Mouse (Mus musculus) midbrain, embryonic 15.5 days (tissue): Measurements from ENCODE around the gene Ebf1. TPM values are rescaled to one million over a fixed set of nuclear protein-coding genes. Genes with fewer than 3 reads are reported as not detected.

Experiments used
- ATAC-seq: fragments of 200-750 bp; cut with Nextera tagmentation; replicated peaks from 2 replicates; pipeline ENCODE4 v1.8.0; 2017; ENCODE audit warnings: moderate TSS enrichment
- H3K27ac ChIP-seq: fragments of 300-500 bp; sonication (generic); 2 replicates; pipeline ENCODE4 v1.5.1; 2015; ENCODE audit warnings: mild to moderate bottlenecking, inconsistent platforms
- H3K27me3 ChIP-seq: fragments of 300-500 bp; sonication (generic); replicated peaks from 2 replicates; pipeline ENCODE4 v1.6.1; 2015; ENCODE audit warnings: inconsistent platforms
- H3K36me3 ChIP-seq: fragments of 300-500 bp; sonication (generic); replicated peaks from 2 replicates; pipeline ENCODE4 v1.6.1; 2015; ENCODE audit warnings: inconsistent platforms
- H3K4me1 ChIP-seq: fragments of 300-500 bp; sonication (generic); 2 replicates; pipeline ENCODE4 v1.6.1; 2015; ENCODE audit warnings: inconsistent platforms
- H3K4me2 ChIP-seq: fragments of 300-500 bp; sonication (generic); 2 replicates; pipeline ENCODE4 v1.6.1; 2015; ENCODE audit warnings: inconsistent platforms, mild to moderate bottlenecking, moderate library complexity
- H3K4me3 ChIP-seq: fragments of 300-500 bp; sonication (generic); 2 replicates; pipeline ENCODE4 v1.5.1; 2015; ENCODE audit warnings: mild to moderate bottlenecking, inconsistent platforms
- H3K9ac ChIP-seq: fragments of 300-500 bp; sonication (generic); 2 replicates; pipeline ENCODE4 v1.6.1; 2015; ENCODE audit warnings: mild to moderate bottlenecking, inconsistent platforms
- H3K9me3 ChIP-seq: fragments of 300-500 bp; sonication (generic); 2 replicates; pipeline ENCODE4 v1.6.1; 2016; ENCODE audit warnings: inconsistent platforms
- WGBS: fragments of 180-500 bp; shearing (Covaris S2); methylation state at CpG from one replicate; pipeline ENCODE4 v1.1.7; 2015; ENCODE audit warnings: mixed read lengths; 5-methylcytosine and 5-hydroxymethylcytosine counted together
- polyA plus RNA-seq: library from polyadenylated mRNA; unstranded; fragments of >200 nt; fragmentation: Nextera tagmentation; extraction: Ambion mirVana; gene quantifications from 2 replicates; pipeline ENCODE4 v1.2.1, GENCODE M21; 2015

Ebf1 gene
- polyA plus RNA-seq, 1 experiment from 2014 or later, result 68.9 TPM

- ATAC-seq, result no peak
- Histone ChIP-seq H3K4me2 (no peak overlapping the region), H3K27ac (no peak overlapping the region), H3K4me3 (no peak overlapping the region), H3K27me3 (no peaks in the 10 kb centered on the region), H3K9me3 (no peaks in the 10 kb centered on the region), H3K36me3 (no peaks in the 10 kb centered on the region; the same call in 1 of the 2 replicates), H3K9ac (no peak overlapping the region), H3K4me1 (peaks cover 17% of the 10 kb centered on the region)
- 94% methylated on average over 4 of the region's 4 CpGs for WGBS
Observed at GRCm38 (mm10) chr11:44894798-44895197, 277.7 kb downstream of the Ebf1 start.

- H3K9me3 ChIP-seq, result no peaks in the 10 kb centered on the region
- no peak overlapping the region for H3K27ac ChIP-seq
- H3K4me2 ChIP-seq, result no peak overlapping the region
- ATAC-seq, result no peak
- no peak overlapping the region for H3K9ac ChIP-seq
- H3K27me3 ChIP-seq, result no peaks in the 10 kb centered on the region
- H3K36me3 ChIP-seq, result no peaks in the 10 kb centered on the region; the same call in 1 of the 2 replicates
- H3K4me1 ChIP-seq, result peaks cover 28% of the 10 kb centered on the region
- WGBS, result 89% methylated on average over 1 of the region's 1 CpGs
- no peak overlapping the region for H3K4me3 ChIP-seq
Observed at GRCm38 (mm10) chr11:44895893-44896292, 278.8 kb downstream of the Ebf1 start.

GRCm38 (mm10) chr11:44897140-44897665 lies 280.1 kb downstream of the Ebf1 start:
- peaks cover 34% of the 10 kb centered on the region for H3K4me1 ChIP-seq
- no peaks in the 10 kb centered on the region; the same call in 1 of the 2 replicates for H3K36me3 ChIP-seq
- no peak overlapping the region for H3K4me2 ChIP-seq
- H3K27me3 ChIP-seq, result no peaks in the 10 kb centered on the region
- ATAC-seq, result no peak
- H3K27ac ChIP-seq, result no peak overlapping the region
- H3K9ac ChIP-seq, result no peak overlapping the region
- H3K4me3 ChIP-seq, result no peak overlapping the region
- 64% methylated on average over 10 of the region's 10 CpGs for whole genome bisulfite sequencing
- no peaks in the 10 kb centered on the region for H3K9me3 ChIP-seq

GRCm38 (mm10) chr11:44899554-44899953 lies 282.4 kb downstream of the Ebf1 start:
- Histone ChIP-seq H3K4me2 (no peak overlapping the region), H3K36me3 (no peaks in the 10 kb centered on the region), H3K27me3 (no peaks in the 10 kb centered on the region), H3K4me1 (peaks cover 45% of the 10 kb centered on the region), H3K4me3 (no peak overlapping the region), H3K27ac (0 out of 2 replicates have a peak overlapping the region, but pooled peaks have one; percentile 51), H3K9me3 (no peaks in the 10 kb centered on the region), H3K9ac (no peak overlapping the region)
- no peak for ATAC-seq

GRCm38 (mm10) chr11:44899965-44900364 lies 282.8 kb downstream of the Ebf1 start:
- H3K4me3 ChIP-seq, result no peak overlapping the region
- 0 out of 2 replicates have a peak overlapping the region, but pooled peaks have one; percentile 51 for H3K27ac ChIP-seq
- H3K9me3 ChIP-seq, result no peaks in the 10 kb centered on the region
- H3K36me3 ChIP-seq, result no peaks in the 10 kb centered on the region
- peak; percentile 55; the same call in 1 of the 2 replicates for ATAC-seq
- 16% methylated on average over 7 of the region's 7 CpGs for WGBS
- H3K27me3 ChIP-seq, result no peaks in the 10 kb centered on the region
- H3K4me2 ChIP-seq, result peak overlapping the region; percentile 22; the same call in 1 of the 2 replicates
- peaks cover 49% of the 10 kb centered on the region for H3K4me1 ChIP-seq
- H3K9ac ChIP-seq, result no peak overlapping the region

GRCm38 (mm10) chr11:44900496-44900895 lies 283.4 kb downstream of the Ebf1 start:
- WGBS, result 13% methylated on average over 7 of the region's 7 CpGs
- Histone ChIP-seq H3K27me3 (no peaks in the 10 kb centered on the region), H3K36me3 (no peaks in the 10 kb centered on the region), H3K9ac (no peak overlapping the region), H3K9me3 (no peaks in the 10 kb centered on the region), H3K4me1 (peaks cover 49% of the 10 kb centered on the region), H3K27ac (peak overlapping the region; percentile 51), H3K4me3 (no peak overlapping the region), H3K4me2 (peak overlapping the region; percentile 22)
- ATAC-seq, result peak; percentile 78

- 67% methylated on average over 2 of the region's 2 CpGs for WGBS
- Histone ChIP-seq H3K4me1 (peaks cover 45% of the 10 kb centered on the region), H3K27me3 (no peaks in the 10 kb centered on the region), H3K27ac (no peak overlapping the region), H3K4me3 (no peak overlapping the region), H3K4me2 (no peak overlapping the region), H3K9me3 (no peaks in the 10 kb centered on the region), H3K36me3 (no peaks in the 10 kb centered on the region), H3K9ac (no peak overlapping the region)
- no peak for ATAC-seq
Observed at GRCm38 (mm10) chr11:44901715-44902114, 284.6 kb downstream of the Ebf1 start.

- Histone ChIP-seq H3K27ac (no peak overlapping the region), H3K36me3 (no peaks in the 10 kb centered on the region), H3K4me2 (no peak overlapping the region), H3K9ac (no peak overlapping the region), H3K9me3 (no peaks in the 10 kb centered on the region), H3K4me3 (no peak overlapping the region), H3K4me1 (peaks cover 45% of the 10 kb centered on the region), H3K27me3 (no peaks in the 10 kb centered on the region)
- WGBS, result 23% methylated on average over 6 of the region's 6 CpGs
- ATAC-seq, result no peak
Observed at GRCm38 (mm10) chr11:44902165-44902564, 285.0 kb downstream of the Ebf1 start.

GRCm38 (mm10) chr11:44904121-44904520 lies 287.0 kb downstream of the Ebf1 start:
- Histone ChIP-seq H3K27ac (peak overlapping the region; percentile 54; the same call in 1 of the 2 replicates), H3K4me1 (peaks cover 42% of the 10 kb centered on the region), H3K4me3 (no peak overlapping the region), H3K9me3 (no peaks in the 10 kb centered on the region), H3K27me3 (no peaks in the 10 kb centered on the region), H3K4me2 (no peak overlapping the region), H3K36me3 (no peaks in the 10 kb centered on the region), H3K9ac (no peak overlapping the region)
- WGBS, result 20% methylated on average over 9 of the region's 9 CpGs
- no peak for ATAC-seq

GRCm38 (mm10) chr11:44906456-44906855 lies 289.3 kb downstream of the Ebf1 start:
- ATAC-seq, result no peak
- Histone ChIP-seq H3K4me3 (no peak overlapping the region), H3K9ac (no peak overlapping the region), H3K4me2 (no peak overlapping the region), H3K9me3 (no peaks in the 10 kb centered on the region), H3K27ac (no peak overlapping the region), H3K27me3 (no peaks in the 10 kb centered on the region), H3K36me3 (no peaks in the 10 kb centered on the region), H3K4me1 (peaks cover 24% of the 10 kb centered on the region)
- WGBS, result 69% methylated on average over 5 of the region's 5 CpGs

GRCm38 (mm10) chr11:44911765-44912164 lies 294.6 kb downstream of the Ebf1 start:
- Histone ChIP-seq H3K9me3 (no peaks in the 10 kb centered on the region), H3K9ac (no peak overlapping the region), H3K4me2 (no peak overlapping the region), H3K4me1 (no peaks in the 10 kb centered on the region), H3K36me3 (no peaks in the 10 kb centered on the region), H3K27me3 (no peaks in the 10 kb centered on the region), H3K27ac (no peak overlapping the region), H3K4me3 (no peak overlapping the region)
- no peak for ATAC-seq
- 31% methylated on average over 1 of the region's 1 CpGs for WGBS

GRCm38 (mm10) chr11:44913806-44914205 lies 296.7 kb downstream of the Ebf1 start:
- Histone ChIP-seq H3K4me1 (no peaks in the 10 kb centered on the region), H3K36me3 (no peaks in the 10 kb centered on the region), H3K27ac (no peak overlapping the region), H3K4me2 (no peak overlapping the region), H3K9me3 (no peaks in the 10 kb centered on the region), H3K27me3 (no peaks in the 10 kb centered on the region), H3K4me3 (no peak overlapping the region), H3K9ac (no peak overlapping the region)
- ATAC-seq, result no peak
- 93% methylated on average over 5 of the region's 5 CpGs for WGBS

GRCm38 (mm10) chr11:44917059-44917458 lies 299.9 kb downstream of the Ebf1 start:
- H3K27ac ChIP-seq, result no peak overlapping the region

More at GRCm38 (mm10) chr11:44917059-44917458, 299.9 kb downstream of the Ebf1 start:
- 70% methylated on average over 8 of the region's 8 CpGs for WGBS
- Histone ChIP-seq H3K4me1 (no peaks in the 10 kb centered on the region), H3K9me3 (no peaks in the 10 kb centered on the region), H3K27me3 (no peaks in the 10 kb centered on the region), H3K36me3 (no peaks in the 10 kb centered on the region), H3K4me3 (no peak overlapping the region), H3K4me2 (no peak overlapping the region), H3K9ac (no peak overlapping the region)
- no peak for ATAC-seq
